Mouse (Mus musculus) ES-Bruce4 (cell line): ENCODE data around the gene Prdm11. TPM values are rescaled to one million over a fixed set of nuclear protein-coding genes. Genes with fewer than 3 reads are reported as not detected.
A peak's percentile ranks its signal among the peaks of the same experiment; 100 is the strongest.

Experiments
- H3K27ac ChIP-seq: 2 replicates; pipeline ENCODE4 v1.5.1; 2012; ENCODE audit warnings: low read length, inconsistent platforms; ENCODE audit not compliant: insufficient read depth
- H3K27me3 ChIP-seq: 2 replicates; pipeline ENCODE4 v1.6.1; 2012; ENCODE audit warnings: mild to moderate bottlenecking, low read length, inconsistent platforms; ENCODE audit not compliant: control insufficient read depth, poor library complexity, insufficient read depth, severe bottlenecking
- H3K36me3 ChIP-seq: 2 replicates; pipeline ENCODE4 v1.6.1; 2012; ENCODE audit warnings: inconsistent platforms, mild to moderate bottlenecking, low read length, moderate library complexity; ENCODE audit not compliant: control insufficient read depth, poor library complexity, insufficient read depth, severe bottlenecking
- H3K4me1 ChIP-seq: one replicate; pipeline ENCODE4 v1.8.1; 2011; ENCODE audit warnings: low read length; ENCODE audit not compliant: control insufficient read depth, insufficient read depth
- H3K4me3 ChIP-seq: 2 replicates; pipeline ENCODE4 v1.5.1; 2011; ENCODE audit warnings: low read depth, mild to moderate bottlenecking, low read length
- H3K9ac ChIP-seq: 2 replicates; pipeline ENCODE4 v1.6.1; 2012; ENCODE audit warnings: low read depth, mild to moderate bottlenecking, inconsistent platforms; ENCODE audit not compliant: poor library complexity, severe bottlenecking
- H3K9me3 ChIP-seq: replicated peaks from 2 replicates; pipeline ENCODE4 v1.6.1; 2012; ENCODE audit warnings: mild to moderate bottlenecking, low read length, inconsistent platforms; ENCODE audit not compliant: control insufficient read depth, poor library complexity, insufficient read depth, severe bottlenecking
- CTCF ChIP-seq: IDR thresholded peaks from one replicate; pipeline ENCODE4 v1.8.1; 2011; ENCODE audit warnings: low read depth, low read length
- EP300 ChIP-seq: IDR thresholded peaks from 2 replicates; pipeline ENCODE4 v1.6.1; 2011; ENCODE audit warnings: low read depth, low read length; ENCODE audit not compliant: insufficient read depth
- POLR2A ChIP-seq: IDR thresholded peaks from one replicate; pipeline ENCODE4 v1.8.1; 2011; ENCODE audit warnings: low read length; ENCODE audit not compliant: insufficient read depth
- polyA plus RNA-seq: library from polyadenylated mRNA; stranded (reverse); fragments of >200 nt; gene quantifications from 2 replicates; pipeline ENCODE4 v1.2.4, GENCODE M21; 2011; ENCODE audit warnings: low read depth; ENCODE audit not compliant: missing spikeins, insufficient read depth, insufficient read length

Gene Prdm11
- polyA plus RNA-seq, 1 experiment: 2.1 TPM

DNA sequence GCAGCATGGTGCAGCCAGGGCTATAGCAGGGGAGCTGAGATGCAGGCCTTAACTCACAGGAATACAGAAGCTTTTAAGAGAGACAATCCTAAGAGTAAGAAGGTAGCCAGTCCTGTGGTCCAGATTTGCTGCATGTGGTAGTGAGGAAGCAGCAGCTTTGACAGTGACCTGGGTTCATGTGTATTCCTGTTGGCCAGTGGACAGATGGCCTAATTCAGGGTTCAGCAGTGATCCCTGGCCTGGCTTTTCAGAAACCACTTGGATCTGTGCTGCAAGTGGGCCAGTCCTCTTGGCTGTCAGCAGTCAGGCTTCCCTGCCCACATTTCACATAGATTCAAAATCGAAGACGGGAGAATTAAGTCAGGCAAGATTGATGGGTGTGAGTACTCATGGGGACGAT lies 104.5 kb downstream of the Prdm11 start:
- Histone ChIP-seq H3K36me3 (no peaks in the 10 kb centered on the region), H3K4me3 (no peak overlapping the region), H3K9ac (no peak overlapping the region), H3K9me3 (no peaks in the 10 kb centered on the region), H3K4me1 (no peaks in the 10 kb centered on the region), H3K27me3 (no peaks in the 10 kb centered on the region), H3K27ac (no peak overlapping the region)
- no peak for TF ChIP-seq EP300
- no peak for TF ChIP-seq POLR2A
- TF ChIP-seq CTCF: no peak

DNA sequence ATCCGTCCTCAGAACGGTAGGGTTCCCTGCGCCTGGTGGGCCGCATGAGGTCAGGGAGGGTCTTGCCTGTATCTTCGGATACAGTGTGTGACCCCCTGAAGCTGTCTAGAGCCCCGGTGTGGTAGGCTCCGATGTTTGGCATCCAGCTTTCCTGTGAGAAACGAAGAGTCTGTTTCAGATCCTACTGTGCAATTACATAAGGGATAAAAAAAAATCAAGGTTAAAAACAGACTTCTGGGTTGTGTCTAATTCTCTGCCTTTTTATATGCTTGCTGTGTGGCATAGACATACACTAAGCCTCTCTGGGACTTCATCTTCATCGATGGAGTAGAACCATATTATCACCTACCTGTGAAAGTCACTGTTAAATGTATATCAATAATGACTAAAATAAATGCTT lies 105.0 kb downstream of the Prdm11 start:
- no peak overlapping the region for H3K27ac ChIP-seq
- TF ChIP-seq EP300: no peak
- no peak for TF ChIP-seq CTCF
- TF ChIP-seq POLR2A: no peak
- no peaks in the 10 kb centered on the region for H3K27me3 ChIP-seq
- H3K36me3 ChIP-seq: no peaks in the 10 kb centered on the region
- H3K9ac ChIP-seq: no peak overlapping the region
- no peaks in the 10 kb centered on the region for H3K4me1 ChIP-seq
- no peak overlapping the region for H3K4me3 ChIP-seq
- no peaks in the 10 kb centered on the region for H3K9me3 ChIP-seq

DNA sequence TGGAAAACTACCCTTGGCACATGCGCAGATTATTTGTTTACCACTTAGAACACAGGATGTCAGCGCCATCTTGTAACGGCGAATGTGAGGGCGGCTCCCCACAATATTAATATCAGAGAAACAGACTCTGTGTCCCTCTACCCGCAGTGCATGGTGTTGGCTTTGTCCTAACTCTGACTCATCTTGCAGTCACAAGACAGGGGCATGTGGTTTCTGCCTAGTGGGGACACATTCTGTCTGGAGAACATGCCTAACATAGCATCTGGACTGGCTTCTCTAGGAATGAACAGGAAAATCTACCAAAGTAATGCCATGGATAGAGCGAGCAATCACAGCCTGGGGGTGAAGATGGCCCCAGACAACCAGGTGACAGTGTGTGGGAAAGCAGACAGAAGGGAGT lies 107.1 kb downstream of the Prdm11 start:
- Histone ChIP-seq H3K27me3 (no peaks in the 10 kb centered on the region), H3K4me1 (peaks cover 4% of the 10 kb centered on the region), H3K9ac (no peak overlapping the region), H3K9me3 (no peaks in the 10 kb centered on the region), H3K4me3 (no peak overlapping the region), H3K27ac (no peak overlapping the region), H3K36me3 (no peaks in the 10 kb centered on the region)
- no peak for TF ChIP-seq CTCF
- no peak for TF ChIP-seq POLR2A
- TF ChIP-seq EP300: no peak

DNA sequence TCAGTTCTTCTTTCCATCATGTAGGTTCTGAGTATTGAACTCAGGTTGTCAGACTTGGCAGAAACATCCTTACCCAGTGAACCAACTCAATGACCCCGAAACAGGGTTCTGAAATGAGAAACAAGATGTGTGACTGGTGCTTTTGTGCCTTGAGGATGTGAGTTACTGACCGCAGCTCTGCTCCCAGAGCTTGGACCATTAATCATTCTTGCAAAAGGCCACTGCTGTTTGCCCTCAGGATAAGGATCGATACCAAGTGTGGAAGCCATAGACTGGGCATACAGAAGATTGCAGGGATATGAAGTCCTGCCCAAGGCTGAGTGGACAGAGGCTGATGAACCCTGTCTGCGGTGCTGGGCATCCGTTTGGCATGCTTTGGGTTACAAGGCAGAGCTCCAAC lies 107.9 kb downstream of the Prdm11 start:
- Histone ChIP-seq H3K36me3 (no peaks in the 10 kb centered on the region), H3K27ac (no peak overlapping the region), H3K4me3 (no peak overlapping the region), H3K27me3 (no peaks in the 10 kb centered on the region), H3K9me3 (no peaks in the 10 kb centered on the region), H3K4me1 (peaks cover 4% of the 10 kb centered on the region), H3K9ac (no peak overlapping the region)
- TF ChIP-seq CTCF: no peak
- no peak for TF ChIP-seq EP300
- no peak for TF ChIP-seq POLR2A

DNA sequence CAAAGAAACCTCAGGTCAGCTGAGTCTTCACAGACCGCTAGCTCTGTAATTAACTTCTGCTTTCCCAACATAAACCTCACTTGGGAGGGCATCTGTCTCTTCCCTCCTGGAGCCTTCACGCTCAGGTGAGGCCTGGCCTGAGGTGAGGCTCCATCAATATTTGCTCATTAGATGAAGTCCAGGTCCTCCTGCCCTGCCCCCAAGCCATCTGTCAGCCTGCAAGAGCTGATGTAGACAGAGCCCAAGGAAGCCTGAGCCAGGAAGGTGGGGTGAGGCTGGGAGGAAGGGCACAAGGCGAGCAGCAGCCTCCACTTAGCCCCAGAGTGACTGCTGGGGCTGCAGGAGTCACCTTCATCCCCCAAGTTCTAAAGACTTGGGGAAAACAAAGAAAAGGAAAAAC lies 110.5 kb downstream of the Prdm11 start:
- H3K27ac ChIP-seq: peak overlapping the region; percentile 60; the same call in 1 of the 2 replicates
- no peaks in the 10 kb centered on the region for H3K36me3 ChIP-seq
- no peak overlapping the region for H3K4me3 ChIP-seq
- no peaks in the 10 kb centered on the region for H3K9me3 ChIP-seq
- peaks cover 4% of the 10 kb centered on the region for H3K4me1 ChIP-seq
- TF ChIP-seq CTCF: no peak
- peak; percentile 77 for TF ChIP-seq EP300
- no peak overlapping the region for H3K9ac ChIP-seq
- no peaks in the 10 kb centered on the region for H3K27me3 ChIP-seq

DNA sequence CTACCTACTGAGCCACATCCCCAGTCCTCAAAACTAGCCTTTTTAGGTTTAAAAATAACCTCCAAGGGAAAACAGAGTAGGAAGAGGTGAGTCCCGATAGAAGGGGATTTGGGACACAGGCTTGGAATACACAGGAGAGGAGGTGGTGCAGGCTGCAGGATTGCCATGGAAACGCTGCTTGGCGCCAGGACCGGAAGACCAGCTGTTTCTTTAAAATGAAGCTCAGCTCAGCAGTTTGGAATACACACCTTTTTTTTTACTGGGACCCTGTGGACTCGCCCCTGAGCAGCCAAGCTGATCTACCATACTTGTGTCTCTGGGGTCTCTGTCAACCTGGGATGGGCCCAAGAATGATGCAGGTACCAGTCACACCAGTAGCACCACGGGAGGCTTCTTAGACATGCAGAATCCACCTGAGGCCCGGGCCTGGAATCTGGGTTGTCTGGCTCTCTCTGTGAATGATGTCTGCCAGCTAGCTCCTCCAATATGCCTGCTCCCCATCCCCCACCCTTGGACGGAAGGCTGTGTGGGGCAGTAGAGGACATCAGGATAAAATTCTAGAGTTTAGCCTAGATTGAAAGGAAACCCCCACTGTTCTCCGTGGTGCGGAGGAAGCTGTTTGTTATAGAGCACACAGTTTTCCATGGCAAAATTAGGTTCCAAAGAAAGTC lies 111.5 kb downstream of the Prdm11 start:
- H3K9me3 ChIP-seq: no peaks in the 10 kb centered on the region
- H3K27me3 ChIP-seq: no peaks in the 10 kb centered on the region
- no peak overlapping the region for H3K9ac ChIP-seq
- no peaks in the 10 kb centered on the region for H3K36me3 ChIP-seq
- no peak overlapping the region for H3K4me3 ChIP-seq
- peak overlapping the region; percentile 60 for H3K27ac ChIP-seq
- H3K4me1 ChIP-seq: peaks cover 4% of the 10 kb centered on the region
- TF ChIP-seq CTCF: no peak
- peak; percentile 26; the same call in 1 of the 2 replicates for TF ChIP-seq EP300
- TF ChIP-seq POLR2A: no peak
